Mouse (Mus musculus) adrenal gland, postnatal 36 days (tissue): Measurements from ENCODE around the gene Tap1. TPM values are rescaled to one million over a fixed set of nuclear protein-coding genes. Genes with fewer than 3 reads are reported as not detected.
"Not testable (repeated sequence)": the region's sequence is repeated elsewhere in the genome, so short reads cannot be mapped to it uniquely, and the experiment has no call there.

ENCODE experiments used
- DNase-seq, 2 experiments: peaks; one replicate each; pipeline ENCODE4 v3.0.0; 2021; ENCODE audit warnings: mixed read lengths in 1 of 2
- total RNA-seq, 2 experiments: library from RNA; stranded (reverse); gene quantifications; 2 replicates each; pipeline ENCODE4 v1.2.3; 2021

The Tap1 gene
- total RNA-seq, 2 experiments from 2014 or later = 12.5 to 23.0 TPM

- peak; percentile 91 to 94 for DNase-seq
Observed at GRCm38 (mm10) chr17:34204303-34205010, 17.1 kb downstream of the Tap1 start.

- DNase-seq = peak in 1 of 2 experiments; percentile 56
Observed at GRCm38 (mm10) chr17:34205021-34205745, 17.8 kb downstream of the Tap1 start.

GRCm38 (mm10) chr17:34205746-34206176 lies 18.4 kb downstream of the Tap1 start:
- peak in 1 of 2 experiments; percentile 41 for DNase-seq

- DNase-seq = no peak
Observed at GRCm38 (mm10) chr17:34206731-34207130, 19.4 kb downstream of the Tap1 start.

GRCm38 (mm10) chr17:34207456-34207855 lies 20.1 kb downstream of the Tap1 start:
- no peak for DNase-seq

- DNase-seq = no peak
Observed at GRCm38 (mm10) chr17:34207866-34208265, 20.5 kb downstream of the Tap1 start.

GRCm38 (mm10) chr17:34208421-34208820 lies 21.1 kb downstream of the Tap1 start:
- no peak for DNase-seq

GRCm38 (mm10) chr17:34209680-34210079 lies 22.3 kb downstream of the Tap1 start:
- DNase-seq = peak in 1 of 2 experiments; percentile 28

GRCm38 (mm10) chr17:34210599-34210998 lies 23.2 kb downstream of the Tap1 start:
- peak; percentile 71 to 72 for DNase-seq

GRCm38 (mm10) chr17:34211746-34212365 lies 24.5 kb downstream of the Tap1 start:
- DNase-seq = no peak

GRCm38 (mm10) chr17:34213936-34214335 lies 26.6 kb downstream of the Tap1 start:
- no peak for DNase-seq

GRCm38 (mm10) chr17:34215176-34215575 lies 27.8 kb downstream of the Tap1 start:
- DNase-seq = no peak

GRCm38 (mm10) chr17:34217216-34217928 lies 30.0 kb downstream of the Tap1 start:
- DNase-seq = no peak

GRCm38 (mm10) chr17:34217986-34218385 lies 30.6 kb downstream of the Tap1 start:
- DNase-seq = no peak

GRCm38 (mm10) chr17:34218675-34219074 lies 31.3 kb downstream of the Tap1 start:
- DNase-seq = peak; percentile 48 to 77

- peak; percentile 70 to 79 for DNase-seq
Observed at GRCm38 (mm10) chr17:34219096-34219495, 31.7 kb downstream of the Tap1 start.

- DNase-seq = not testable (repeated sequence)
Observed at GRCm38 (mm10) chr17:34219801-34220200, 32.4 kb downstream of the Tap1 start.

- DNase-seq = not testable (repeated sequence)
Observed at GRCm38 (mm10) chr17:34220401-34220800, 33.0 kb downstream of the Tap1 start.

GRCm38 (mm10) chr17:34224816-34225215 lies 37.5 kb downstream of the Tap1 start:
- no peak for DNase-seq

GRCm38 (mm10) chr17:34225426-34225825 lies 38.1 kb downstream of the Tap1 start:
- DNase-seq = no peak

- DNase-seq = not testable (repeated sequence)
Observed at GRCm38 (mm10) chr17:34225911-34226310, 38.6 kb downstream of the Tap1 start.

GRCm38 (mm10) chr17:34230971-34231370 lies 43.6 kb downstream of the Tap1 start:
- DNase-seq = not testable (repeated sequence)
